Mouse (Mus musculus): ENCODE measurements around the gene Zfp800. TPM values are rescaled to one million over a fixed set of nuclear protein-coding genes. Genes with fewer than 3 reads are reported as not detected.

The Zfp800 gene
- total and polyA plus RNA-seq, 3 experiments: 41.6 to 71.9 (median 43.2) TPM

GRCm38 (mm10) chr6:28214658-28215267 lies 183.0 kb downstream of the Zfp800 start:
- TF ChIP-seq MEF2A (IDR thresholded peaks at IDR 0.05; ENCODE audit: extremely low read depth, insufficient replicate concordance, low read depth, low read length, poor library complexity, severe bottlenecking) (no peak), GATA1 (IDR thresholded peaks at IDR 0.05; ENCODE audit: low read depth, low read length) (no peak), E2F4 (IDR thresholded peaks at IDR 0.05; ENCODE audit: borderline replicate concordance, low read depth, low read length) (no peak), POLR2A (IDR thresholded peaks at IDR 0.05; ENCODE audit: control insufficient read depth in 1 of 2, insufficient read depth in 1 of 2, low read depth in 1 of 2, low read length in 2 of 2, poor library complexity in 1 of 2) (no peak), CTCF (IDR thresholded peaks at IDR 0.05 in 2 of 3, conservative IDR thresholded peaks at IDR 0.05 in 1 of 3; ENCODE audit: control insufficient read depth in 1 of 3, insufficient read depth in 1 of 3, low read depth in 2 of 3, low read length in 3 of 3, poor library complexity in 1 of 3, severe bottlenecking in 1 of 3) (no peak), SIN3A (IDR thresholded peaks at IDR 0.05; ENCODE audit: low read length) (no peak), ETS1 (IDR thresholded peaks at IDR 0.05; ENCODE audit: low read depth, low read length) (no peak), NRF1 (IDR thresholded peaks at IDR 0.05; ENCODE audit: insufficient read depth, low read depth, low read length, poor library complexity, severe bottlenecking) (no peak), HCFC1 (IDR thresholded peaks at IDR 0.05; ENCODE audit: low read depth, low read length) (no peak), TAL1 (IDR thresholded peaks at IDR 0.05; ENCODE audit: low read length) (no peak), TBP (IDR thresholded peaks at IDR 0.05; ENCODE audit: low read depth, low read length) (no peak), RCOR1 (IDR thresholded peaks at IDR 0.05; ENCODE audit: low read depth, low read length) (no peak), POLR2AphosphoS2 (IDR thresholded peaks at IDR 0.05; ENCODE audit: low read length) (no peak), CHD1 (IDR thresholded peaks at IDR 0.05; ENCODE audit: low read depth, low read length) (no peak), NELFE (IDR thresholded peaks at IDR 0.05; ENCODE audit: low read depth, low read length) (no peak), TCF12 (IDR thresholded peaks at IDR 0.05; ENCODE audit: low read depth, low read length) (no peak), ZMIZ1 (IDR thresholded peaks at IDR 0.05; ENCODE audit: low read depth, low read length) (no peak), SMC3 (IDR thresholded peaks at IDR 0.05; ENCODE audit: low read depth, low read length) (no peak), POLR2AphosphoS5 (IDR thresholded peaks at IDR 0.05; ENCODE audit: borderline replicate concordance, low read depth, low read length) (no peak), ZKSCAN1 (IDR thresholded peaks at IDR 0.05; ENCODE audit: low read depth, low read length) (no peak)
- Histone ChIP-seq H3K4me3 (ENCODE audit: control insufficient read depth in 1 of 2, insufficient read depth in 1 of 2, low read depth in 2 of 2, low read length in 2 of 2) (peak overlapping the region; percentile 38 to 67; a peak in 3 of 4 replicates), H3K36me3 (ENCODE audit: control insufficient read depth in 1 of 2, insufficient read depth in 2 of 2, low read length in 2 of 2) (peaks cover 0 to 11% of the 10 kb centered on the region in 2 experiments; a peak in 3 of 4 replicates), H3K9me3 (replicated peaks; ENCODE audit: insufficient read depth, low read length) (no peaks in the 10 kb centered on the region), H3K4me1 (ENCODE audit: control insufficient read depth in 1 of 2, insufficient read depth in 2 of 2, low read length in 2 of 2) (no peaks in the 10 kb centered on the region), H3K9ac (ENCODE audit: control insufficient read depth, low read depth, low read length, poor library complexity, severe bottlenecking) (peak overlapping the region; percentile 77), H3K79me2 (ENCODE audit: control insufficient read depth, insufficient read depth, low read length, poor library complexity) (peaks cover 2% of the 10 kb centered on the region; the same call in 1 of the 2 replicates), H3K27me3 (ENCODE audit: control insufficient read depth in 1 of 2, insufficient read depth in 2 of 2, low read length in 2 of 2) (no peaks in the 10 kb centered on the region), H3K27ac (ENCODE audit: control insufficient read depth, low read depth, low read length) (no peak overlapping the region)
- DNase-seq (ENCODE audit: low read depth, low spot score): no peak

DNA sequence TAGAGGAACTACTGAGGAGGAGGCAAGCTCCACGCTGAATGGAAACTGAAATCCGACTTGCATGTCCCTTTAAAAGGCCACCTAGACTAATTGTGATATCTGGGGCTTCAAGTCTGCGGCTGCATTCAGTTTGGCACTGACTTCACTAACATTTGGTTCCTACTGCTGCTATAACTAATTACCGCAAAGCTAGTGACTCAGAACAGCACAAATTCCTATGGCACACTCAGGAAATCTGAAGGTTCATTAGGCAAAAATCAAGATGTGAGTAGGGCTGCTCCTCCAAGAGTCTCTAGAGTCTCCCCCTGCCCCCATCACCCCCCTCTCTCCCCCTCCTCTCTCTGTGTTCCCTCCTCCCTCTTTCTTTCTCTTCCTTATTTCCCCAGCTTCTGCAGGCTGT lies 194.4 kb downstream of the Zfp800 start:
- Histone ChIP-seq H3K4me3 (ENCODE audit: control insufficient read depth in 1 of 2, insufficient read depth in 1 of 2, low read depth in 2 of 2, low read length in 2 of 2) (no peak overlapping the region), H3K9ac (ENCODE audit: control insufficient read depth, low read depth, low read length, poor library complexity, severe bottlenecking) (no peak overlapping the region), H3K4me1 (ENCODE audit: control insufficient read depth in 1 of 2, insufficient read depth in 2 of 2, low read length in 2 of 2) (no peaks in the 10 kb centered on the region), H3K9me3 (replicated peaks; ENCODE audit: insufficient read depth, low read length) (no peaks in the 10 kb centered on the region), H3K27ac (ENCODE audit: control insufficient read depth, low read depth, low read length) (no peak overlapping the region), H3K79me2 (ENCODE audit: control insufficient read depth, insufficient read depth, low read length, poor library complexity) (no peaks in the 10 kb centered on the region), H3K36me3 (ENCODE audit: control insufficient read depth in 1 of 2, insufficient read depth in 2 of 2, low read length in 2 of 2) (no peaks in the 10 kb centered on the region), H3K27me3 (ENCODE audit: control insufficient read depth in 1 of 2, insufficient read depth in 2 of 2, low read length in 2 of 2) (no peaks in the 10 kb centered on the region)
- TF ChIP-seq NELFE (IDR thresholded peaks at IDR 0.05; ENCODE audit: low read depth, low read length): no peak
- 0 out of 2 replicates have a peak, but pooled peaks have one; percentile 1 for TF ChIP-seq ZNF384 (IDR thresholded peaks at IDR 0.05; ENCODE audit: low read depth, low read length)
- DNase-seq (ENCODE audit: low read depth, low spot score): no peak

Measured in MEL (cell line).